Mouse (Mus musculus) cortical plate, adult 2 months (tissue): Measurements from ENCODE around the gene Pbld2. TPM values are rescaled to one million over a fixed set of nuclear protein-coding genes. Genes with fewer than 3 reads are reported as not detected.

ENCODE experiments used
- H3K27ac ChIP-seq: fragments of 200-500 bp; 2 replicates; pipeline ENCODE4 v1.5.1; 2012; ENCODE audit warnings: low read length, control low read depth, inconsistent platforms; ENCODE audit not compliant: insufficient read depth
- H3K4me1 ChIP-seq: fragments of 200-500 bp; 2 replicates; pipeline ENCODE4 v1.6.1; 2011; ENCODE audit warnings: low read length; ENCODE audit not compliant: control insufficient read depth, insufficient read depth
- H3K4me3 ChIP-seq: fragments of 200-500 bp; 2 replicates; pipeline ENCODE4 v1.5.1; 2011; ENCODE audit warnings: mild to moderate bottlenecking, low read length, control low read depth; ENCODE audit not compliant: insufficient read depth
- CTCF ChIP-seq: fragments of 200-500 bp; IDR thresholded peaks from 2 replicates; pipeline ENCODE4 v1.5.1; 2011; ENCODE audit warnings: mild to moderate bottlenecking, control low read depth, low read length; ENCODE audit not compliant: insufficient read depth; ENCODE audit errors: extremely low read depth
- POLR2A ChIP-seq: fragments of 200-500 bp; IDR thresholded peaks from 2 replicates; pipeline ENCODE4 v1.6.1; 2011; ENCODE audit warnings: mild to moderate bottlenecking, low read length, control low read depth; ENCODE audit not compliant: insufficient read depth; ENCODE audit errors: extremely low read depth
- polyA plus RNA-seq: library from polyadenylated mRNA; depleted of rRNA; stranded (reverse); fragments of >200 nt; gene quantifications from 2 replicates; pipeline ENCODE4 v1.2.3, GENCODE M21; 2012

Gene Pbld2
- polyA plus RNA-seq, 1 experiment, result 3.1 TPM

DNA sequence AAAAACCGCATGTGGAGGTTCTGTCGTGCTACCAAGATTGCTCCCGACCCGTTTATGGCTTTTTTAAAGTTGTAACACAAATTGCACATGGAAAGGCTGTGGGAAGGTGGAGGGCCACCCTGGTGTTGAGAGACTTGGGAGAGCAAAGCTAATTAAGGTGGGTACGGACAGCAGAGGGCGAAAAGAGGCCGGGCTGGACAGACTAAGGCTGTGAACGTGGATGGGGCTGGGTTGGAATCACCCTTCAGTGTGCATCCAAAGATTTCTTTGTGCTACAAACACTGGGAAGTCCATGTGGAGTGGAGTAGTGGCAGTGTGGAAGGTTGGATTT is 430 bp downstream of the Pbld2 start:
- Histone ChIP-seq H3K27ac (peak overlapping the region; percentile 98), H3K4me3 (peak overlapping the region; percentile 72), H3K4me1 (peaks cover 2% of the 10 kb centered on the region)
- TF ChIP-seq POLR2A, result no peak
- 0 out of 2 replicates have a peak, but pooled peaks have one; percentile 23 for TF ChIP-seq CTCF

DNA sequence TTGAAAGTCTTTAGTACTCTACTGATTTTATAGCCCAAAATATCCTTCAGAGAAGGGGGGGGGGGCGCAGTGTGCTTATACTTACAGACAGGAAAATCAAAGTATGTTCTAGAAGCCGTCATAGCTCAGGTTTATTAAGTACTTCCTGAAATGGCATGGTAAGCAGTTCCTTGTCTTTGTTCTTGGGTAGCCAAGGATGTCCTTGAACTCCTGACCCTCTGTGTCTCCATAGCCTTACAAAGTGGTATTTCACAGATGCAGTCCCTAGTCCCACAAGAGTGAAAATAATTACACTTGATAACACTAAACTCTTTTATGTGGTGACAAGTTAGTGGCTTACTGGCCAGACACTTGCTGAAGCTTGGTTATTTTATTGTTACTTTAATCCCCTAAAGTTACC is 901 bp downstream of the Pbld2 start:
- Histone ChIP-seq H3K27ac (no peak overlapping the region), H3K4me1 (peaks cover 2% of the 10 kb centered on the region), H3K4me3 (peak overlapping the region; percentile 72; the same call in 1 of the 2 replicates)
- TF ChIP-seq POLR2A, result no peak
- TF ChIP-seq CTCF, result no peak

DNA sequence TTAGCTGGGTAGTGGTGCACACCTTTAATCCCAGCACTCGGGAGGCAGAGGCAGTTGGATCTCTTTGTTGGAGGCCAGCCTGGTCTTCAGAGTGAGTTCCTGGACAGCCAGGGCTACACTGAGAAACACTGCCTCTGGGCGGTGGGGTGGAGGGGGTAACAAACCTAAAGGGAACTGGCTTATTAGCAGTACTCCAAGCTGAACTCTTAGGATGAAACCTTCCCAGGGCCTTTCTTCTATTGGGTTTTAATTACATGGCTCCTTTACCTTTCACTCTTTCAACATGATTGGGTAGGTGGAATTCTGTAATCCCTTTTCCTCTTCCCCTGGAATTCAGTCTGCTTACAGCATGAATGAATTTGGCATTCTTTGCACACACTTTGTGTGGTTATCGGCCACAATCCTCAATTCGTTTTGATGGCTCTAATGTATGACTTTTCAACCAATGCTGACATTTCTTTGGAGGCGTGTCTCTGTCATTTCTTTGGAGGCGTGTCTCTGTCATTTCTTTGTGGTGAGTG is 1.4 kb downstream of the Pbld2 start:
- TF ChIP-seq POLR2A (no peak), CTCF (no peak)
- H3K4me3 ChIP-seq, result no peak overlapping the region
- peaks cover 2% of the 10 kb centered on the region for H3K4me1 ChIP-seq
- H3K27ac ChIP-seq, result no peak overlapping the region

DNA sequence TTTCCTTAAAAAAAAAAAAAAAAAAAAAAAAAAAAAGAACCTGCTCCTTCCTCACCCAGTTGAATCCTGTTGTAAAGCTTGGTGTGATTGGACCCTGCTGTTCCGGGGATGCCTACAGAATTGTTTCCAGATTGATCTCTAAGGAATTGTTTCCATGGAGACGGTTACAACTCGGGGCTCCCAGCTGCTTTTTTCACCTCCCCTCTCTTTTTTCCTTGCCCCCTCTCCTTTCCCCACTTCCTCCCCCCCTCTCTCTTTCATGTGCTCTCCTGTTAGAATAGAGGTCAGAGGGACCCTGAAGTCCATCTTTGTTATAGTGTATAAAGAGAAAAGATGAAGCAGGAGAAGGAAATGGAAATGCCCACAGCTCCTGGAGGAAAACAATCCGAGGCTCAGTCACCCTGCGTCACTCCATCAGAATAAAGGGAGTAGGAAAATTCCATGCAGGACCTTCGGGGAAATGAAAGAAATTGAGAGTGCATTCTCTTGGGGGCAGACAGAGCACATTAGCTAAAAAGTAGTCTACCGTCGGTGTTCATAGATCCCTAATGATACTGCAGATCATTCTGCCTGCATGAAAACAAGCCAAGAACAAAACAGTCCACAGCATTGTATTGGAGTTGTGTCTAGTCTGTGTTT is 2.2 kb downstream of the Pbld2 start:
- Histone ChIP-seq H3K27ac (no peak overlapping the region), H3K4me3 (no peak overlapping the region), H3K4me1 (peaks cover under 1% of the 10 kb centered on the region)
- TF ChIP-seq POLR2A (no peak), CTCF (no peak)

DNA sequence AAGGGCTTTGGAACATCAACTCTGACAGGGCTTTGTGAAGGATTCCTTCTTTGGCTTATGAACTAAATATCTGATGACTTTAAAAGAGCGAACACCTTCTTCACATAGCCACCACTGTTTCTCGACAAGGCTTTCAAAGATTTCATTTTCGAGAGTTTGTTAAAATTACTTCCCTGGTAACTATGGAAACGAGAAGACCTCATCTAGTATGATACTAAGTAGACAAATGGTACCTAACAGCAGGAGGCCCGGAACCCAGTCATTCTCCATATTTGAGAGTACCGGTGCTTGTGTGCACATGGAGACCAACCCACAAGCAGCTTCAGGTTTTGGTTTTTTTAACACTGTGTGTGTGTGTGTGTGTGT is 2.7 kb downstream of the Pbld2 start:
- Histone ChIP-seq H3K4me1 (no peaks in the 10 kb centered on the region; the same call in 1 of the 2 replicates), H3K27ac (no peak overlapping the region), H3K4me3 (no peak overlapping the region)
- TF ChIP-seq POLR2A (no peak), CTCF (no peak)

DNA sequence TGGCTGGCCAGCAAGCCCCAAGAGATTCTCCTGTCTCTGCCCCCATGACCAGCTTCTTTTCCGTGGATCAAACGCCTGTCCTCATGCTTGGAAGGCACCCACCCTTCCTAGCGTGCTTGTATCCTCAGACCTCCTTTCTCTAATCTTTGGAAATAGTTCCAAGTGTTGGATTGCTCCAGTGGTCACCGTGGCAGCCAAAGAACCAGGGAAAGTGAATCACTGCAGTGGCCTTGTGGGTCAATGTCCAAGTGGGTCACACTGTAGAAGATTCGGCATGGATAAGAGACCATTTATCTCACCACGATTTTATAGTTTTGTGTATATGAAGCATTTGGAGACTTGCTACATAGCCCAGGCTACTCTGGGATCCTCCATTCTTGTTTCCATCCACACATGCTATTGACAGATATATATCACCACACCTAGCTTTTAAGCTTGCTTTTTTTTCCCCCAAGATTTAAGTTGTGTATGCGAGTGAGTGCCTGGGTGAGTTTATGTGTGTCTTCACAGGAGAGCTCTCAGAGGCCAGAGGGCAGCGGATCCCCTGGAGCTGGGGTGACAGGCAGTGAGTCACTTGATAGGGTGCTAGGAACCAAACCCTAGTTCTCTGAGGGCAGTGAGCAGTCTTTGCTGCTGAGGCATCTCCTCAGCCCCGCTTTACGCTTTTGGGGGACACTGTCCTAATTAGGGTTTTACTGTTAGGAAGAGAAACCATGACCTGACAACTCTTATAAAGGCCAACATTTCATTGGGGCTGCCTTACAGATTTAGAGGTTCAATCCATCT is 3.5 kb downstream of the Pbld2 start:
- TF ChIP-seq CTCF (no peak), POLR2A (no peak)
- H3K4me1 ChIP-seq, result no peaks in the 10 kb centered on the region; the same call in 1 of the 2 replicates
- no peak overlapping the region for H3K27ac ChIP-seq
- no peak overlapping the region for H3K4me3 ChIP-seq

DNA sequence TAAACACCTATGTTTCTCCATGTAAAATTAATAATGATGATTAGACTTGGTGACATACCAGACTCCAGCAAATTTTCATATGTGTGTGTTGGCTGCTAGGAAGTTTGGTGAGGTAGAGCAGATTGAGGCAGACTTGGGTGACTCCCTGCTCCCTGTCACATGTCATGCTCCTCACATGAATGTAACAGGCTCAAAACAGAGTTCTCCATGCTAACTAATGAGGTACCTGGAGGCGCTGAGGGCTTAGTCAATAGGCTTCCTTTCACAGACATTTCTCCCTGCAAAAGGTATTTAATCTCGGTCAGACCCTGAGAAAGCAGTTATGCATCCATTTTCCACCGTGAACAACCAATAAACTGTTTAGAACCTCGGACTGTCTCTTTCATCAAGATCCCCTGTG is 4.3 kb downstream of the Pbld2 start:
- TF ChIP-seq POLR2A (no peak), CTCF (no peak)
- Histone ChIP-seq H3K4me3 (no peak overlapping the region), H3K4me1 (no peaks in the 10 kb centered on the region; the same call in 1 of the 2 replicates), H3K27ac (no peak overlapping the region)

DNA sequence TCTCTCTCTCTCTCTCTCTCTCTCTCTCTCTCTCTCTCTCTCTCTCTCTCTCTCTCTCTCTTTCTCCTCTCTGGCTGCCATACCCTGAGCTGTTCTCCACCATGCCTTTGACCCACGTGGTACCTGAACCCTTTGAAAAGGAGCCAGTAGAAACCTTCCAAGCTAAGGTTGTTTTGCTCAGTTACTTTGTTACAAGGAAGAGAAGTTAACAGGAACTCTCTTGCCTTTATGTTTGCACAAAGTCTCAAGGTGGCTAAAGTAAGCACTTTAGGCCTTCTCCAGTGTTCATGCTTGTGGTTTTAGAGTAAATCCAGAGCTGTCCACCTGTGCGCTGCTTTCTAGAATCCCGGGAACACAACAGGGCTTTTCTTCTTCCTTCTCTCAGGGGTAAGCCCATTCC is 8.2 kb downstream of the Pbld2 start:
- TF ChIP-seq POLR2A (no peak), CTCF (no peak)
- H3K27ac ChIP-seq, result no peak overlapping the region
- no peaks in the 10 kb centered on the region for H3K4me1 ChIP-seq
- H3K4me3 ChIP-seq, result no peak overlapping the region

DNA sequence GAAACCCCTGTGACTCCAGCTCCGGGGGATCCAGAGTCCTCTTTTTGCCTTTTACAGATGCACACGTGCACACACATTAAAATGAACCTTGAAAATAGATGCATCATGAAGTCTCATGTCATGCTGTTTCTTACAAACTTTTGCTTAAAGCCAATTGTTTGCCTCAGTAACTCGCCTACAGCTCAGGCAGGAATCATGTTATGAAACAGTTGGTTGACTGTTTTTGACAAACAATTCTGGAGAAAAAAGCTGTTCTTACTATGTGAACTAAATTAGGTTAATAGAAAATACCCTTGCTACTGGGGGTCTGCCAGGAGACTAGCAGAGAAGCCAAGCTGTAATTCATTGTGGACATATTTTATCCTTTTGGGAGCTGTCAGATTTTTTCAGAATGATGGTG is 8.8 kb downstream of the Pbld2 start:
- H3K4me1 ChIP-seq, result no peaks in the 10 kb centered on the region
- H3K27ac ChIP-seq, result no peak overlapping the region
- no peak overlapping the region for H3K4me3 ChIP-seq
- TF ChIP-seq POLR2A (no peak), CTCF (no peak)
